Comparison of ENCODE assay signal across 15 mouse cellular contexts in genomic region chr5:119534946-119535345, GRCm38 (mm10).
"Had no signal": no experiment of that assay in that cellular context is flagged by ENCODE, and none has a peak within 500 bp of the region (broad histone marks: within the 10 kb centered on the region; RNA-seq: fewer than 3 reads in every experiment).

No protein-coding gene starts in this region.

- H3K27ac ChIP-seq: liver, embryonic 14.5 days; midbrain, embryonic 13.5 days; midbrain, embryonic 15.5 days; neural tube, embryonic 12.5 days had no signal

- H3K4me3 ChIP-seq: midbrain, embryonic 13.5 days; midbrain, embryonic 15.5 days; neural tube, embryonic 12.5 days had no signal

- ATAC-seq: midbrain, embryonic 13.5 days; midbrain, embryonic 15.5 days had no signal

- H3K9ac ChIP-seq: liver, embryonic 14.5 days; lung, embryonic 14.5 days; midbrain, embryonic 13.5 days; midbrain, embryonic 15.5 days; neural tube, embryonic 12.5 days had no signal

- H3K4me2 ChIP-seq: lung, embryonic 14.5 days; midbrain, embryonic 11.5 days; midbrain, embryonic 13.5 days; midbrain, embryonic 15.5 days; neural tube, embryonic 12.5 days had no signal

- DNase-seq: lung, adult 18-20 months; lung, embryonic 14.5 days; lung, postnatal 10 days; lung, postnatal 4 days; right cerebral cortex, postnatal 14 days; right cerebral cortex, postnatal 4 days; spleen, adult 18-20 months; thymus, adult 18-20 months; thymus, postnatal 25 days; thymus, postnatal 4 days had no signal

- H3K36me3 ChIP-seq: midbrain, embryonic 13.5 days; midbrain, embryonic 15.5 days; neural tube, embryonic 12.5 days had no signal

- H3K9me3 ChIP-seq: midbrain, embryonic 13.5 days; midbrain, embryonic 15.5 days; neural tube, embryonic 12.5 days had no signal

- H3K27me3 ChIP-seq: midbrain, embryonic 13.5 days; midbrain, embryonic 15.5 days; neural tube, embryonic 12.5 days had no signal
